Mouse (Mus musculus): Measurements from ENCODE around the gene Agap1.
A peak's percentile ranks its signal among the peaks of the same experiment; 100 is the strongest.

Gene Agap1

DNA sequence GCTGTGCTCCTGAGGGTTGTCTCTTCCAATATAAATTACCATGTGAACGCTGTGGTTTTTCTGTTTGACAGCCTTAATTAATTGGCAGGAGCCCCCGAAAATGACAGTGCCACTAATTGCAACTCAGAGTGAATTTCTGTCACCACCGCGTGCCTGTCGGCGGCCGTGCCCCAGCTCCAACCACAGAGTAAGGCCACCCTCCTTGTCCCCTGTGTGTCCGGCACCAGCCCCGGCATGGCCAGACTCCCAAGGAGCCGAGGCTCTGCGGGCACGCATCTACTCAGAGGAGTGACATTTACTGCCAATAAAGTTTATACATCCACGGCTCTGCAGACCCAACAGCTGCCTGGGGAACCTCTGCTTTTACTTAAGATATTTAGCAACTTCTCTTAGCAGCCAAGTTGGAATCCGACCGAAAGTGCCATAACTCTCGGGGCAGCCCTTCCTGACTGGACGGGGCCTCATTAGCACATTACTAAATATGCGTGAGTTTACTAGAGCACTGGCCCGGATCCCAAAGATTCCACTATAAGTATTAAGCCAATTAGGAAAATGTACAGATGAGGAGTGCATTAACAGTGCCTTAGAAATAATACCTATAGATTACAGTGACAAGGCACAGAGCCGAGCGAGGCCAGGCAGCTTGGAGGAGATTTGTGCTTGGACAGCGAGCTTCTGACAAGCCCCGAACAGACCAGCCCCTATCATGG lies 394.7 kb downstream of the Agap1 start:
- DNase-seq (ENCODE audit: low spot score) = no peak

DNA sequence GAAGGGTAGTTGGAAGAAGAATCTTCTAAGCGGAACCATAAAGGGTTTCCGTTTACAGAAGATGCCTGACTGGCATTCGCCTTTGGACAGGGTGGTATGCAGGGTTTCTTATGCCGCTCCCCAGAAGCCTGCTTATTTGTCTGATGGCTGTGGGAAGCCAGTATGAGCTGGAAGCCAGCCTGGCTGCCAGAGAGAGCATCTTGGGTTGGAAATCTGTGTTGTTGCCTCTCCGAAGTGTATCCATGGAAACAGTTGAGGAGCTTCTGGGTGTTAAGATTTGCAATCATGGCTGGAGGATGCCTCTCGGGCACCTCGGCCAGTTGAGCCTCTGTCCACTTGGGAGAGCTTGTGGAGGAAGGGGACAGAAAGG lies 395.2 kb downstream of the Agap1 start:
- DNase-seq (ENCODE audit: low spot score) = no peak

DNA sequence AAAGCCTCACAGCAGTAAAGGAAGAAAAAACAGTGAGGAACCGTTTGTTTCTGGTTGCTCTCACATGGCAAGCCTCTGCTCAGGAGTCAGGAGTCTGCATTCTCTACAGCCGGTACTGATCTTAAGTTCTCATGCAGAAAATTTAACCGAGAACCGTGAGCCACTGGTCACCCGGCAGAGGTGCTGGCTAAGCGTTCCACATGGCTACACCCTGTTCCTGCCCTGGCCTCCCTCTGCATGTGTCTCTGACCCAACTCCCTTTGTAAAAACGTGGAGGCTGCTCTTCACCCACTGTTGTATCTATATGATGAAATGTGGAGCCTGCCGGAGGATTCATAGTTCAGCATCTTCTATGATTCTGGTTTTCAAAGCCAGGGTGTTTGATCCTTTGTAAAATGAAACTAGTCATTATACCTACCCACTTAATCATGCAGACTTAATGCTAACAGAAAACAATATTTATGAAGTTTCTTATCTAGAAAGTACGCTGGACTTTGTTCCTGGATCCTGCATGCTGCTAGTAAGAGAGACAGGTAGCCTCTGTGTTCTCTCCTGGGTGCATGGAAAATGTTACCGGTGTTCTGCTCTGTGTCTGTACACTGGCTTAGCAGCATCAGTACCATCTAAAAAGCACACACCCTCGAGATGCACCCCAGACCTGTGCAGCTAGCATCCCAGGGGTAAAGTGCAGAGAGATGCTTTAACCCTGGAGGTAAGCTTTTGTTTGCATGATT lies 396.2 kb downstream of the Agap1 start:
- no peak for DNase-seq (ENCODE audit: low spot score)

DNA sequence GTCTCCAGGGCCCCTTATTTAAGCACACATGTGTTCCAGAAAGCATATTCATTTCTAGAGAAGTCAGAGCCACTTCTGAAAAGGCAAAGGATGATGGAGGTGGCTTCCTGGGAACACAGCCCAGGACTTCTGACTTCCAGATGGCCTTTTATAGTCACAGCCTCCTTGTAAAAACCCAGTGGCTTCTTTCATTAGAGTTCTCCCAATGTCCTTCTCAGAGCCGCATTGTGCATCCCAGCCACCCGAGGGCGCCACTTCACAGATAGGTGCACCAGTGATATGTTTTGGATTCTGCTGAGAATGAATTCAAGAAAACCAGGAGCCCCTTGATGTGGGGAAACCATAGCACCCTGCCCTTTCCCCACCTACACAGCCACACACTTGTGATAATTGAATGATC lies 404.6 kb downstream of the Agap1 start:
- DNase-seq (ENCODE audit: low spot score) = peak; percentile 70

DNA sequence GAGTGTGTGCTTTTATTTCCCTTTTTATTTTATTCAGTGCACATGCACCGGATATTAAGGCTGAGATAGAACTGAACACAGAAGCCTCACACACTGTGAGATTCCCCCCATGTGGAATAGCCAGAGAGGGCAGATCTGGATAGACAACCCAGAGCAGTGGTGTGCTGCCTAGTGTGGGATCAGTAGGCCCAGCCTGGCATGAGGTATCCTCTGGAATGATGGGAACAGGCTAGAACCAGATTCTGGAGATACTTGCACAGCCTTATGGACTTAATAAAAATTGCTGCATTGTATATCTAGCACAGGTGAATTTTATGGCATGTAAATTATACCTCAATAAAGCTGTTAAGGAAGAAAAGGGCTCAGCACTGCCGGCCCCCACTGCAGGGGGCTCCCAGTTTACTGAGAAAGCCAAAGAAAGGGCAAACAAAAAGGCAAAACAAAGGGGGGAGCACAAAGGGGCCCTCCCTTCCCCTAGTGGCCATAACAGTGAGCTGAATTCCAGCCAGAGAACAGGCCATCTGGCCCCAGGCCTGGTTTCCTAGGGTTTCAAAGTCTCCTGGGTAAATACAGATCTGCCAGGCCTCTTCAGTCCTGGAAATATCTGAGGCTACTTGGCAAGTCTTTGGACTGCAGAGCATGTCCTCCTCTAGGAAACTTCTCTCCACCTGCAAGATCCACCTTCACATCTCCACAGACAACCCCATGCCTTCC lies 405.6 kb downstream of the Agap1 start:
- DNase-seq (ENCODE audit: low spot score) = no peak

DNA sequence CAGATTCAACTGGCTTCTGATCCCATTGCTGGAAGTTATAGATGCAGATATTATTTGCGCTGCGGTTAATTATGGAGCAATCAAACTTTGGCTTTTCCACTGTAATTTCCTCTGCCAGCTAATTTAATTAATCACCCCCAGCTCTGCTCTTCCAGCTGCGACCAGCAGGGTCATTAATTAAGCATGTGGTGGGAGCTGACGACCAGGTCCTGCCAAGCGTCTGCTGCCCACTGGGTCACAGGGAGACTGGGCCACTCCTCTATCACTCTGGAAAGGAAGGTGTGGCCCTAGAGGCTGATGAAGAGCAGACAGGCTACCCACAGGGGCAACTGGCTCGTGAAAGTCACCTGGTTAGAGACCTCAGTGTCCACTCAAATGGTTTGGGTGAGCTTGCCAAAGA lies 411.2 kb downstream of the Agap1 start:
- no peak for DNase-seq (ENCODE audit: low spot score)

DNA sequence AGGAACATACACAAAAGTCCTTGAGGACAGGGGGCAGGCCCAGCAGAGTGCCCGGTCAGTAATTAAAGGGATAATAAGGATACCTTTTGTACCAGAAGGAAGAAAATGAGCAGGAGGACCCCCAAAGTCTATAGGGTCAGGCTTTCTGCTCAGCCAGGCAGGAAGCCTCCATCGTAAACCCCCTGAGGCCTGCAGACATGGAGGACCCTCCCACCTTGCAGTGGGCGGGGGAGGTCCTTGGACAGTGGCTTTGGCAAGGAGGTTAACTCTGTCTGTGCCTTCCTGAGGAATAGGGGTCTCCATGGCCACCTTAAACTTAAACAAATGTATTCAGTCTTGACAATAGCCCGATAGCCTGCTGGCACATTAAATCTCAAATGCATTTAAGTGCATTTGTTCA lies 413.2 kb downstream of the Agap1 start:
- DNase-seq (ENCODE audit: low spot score) = no peak

DNA sequence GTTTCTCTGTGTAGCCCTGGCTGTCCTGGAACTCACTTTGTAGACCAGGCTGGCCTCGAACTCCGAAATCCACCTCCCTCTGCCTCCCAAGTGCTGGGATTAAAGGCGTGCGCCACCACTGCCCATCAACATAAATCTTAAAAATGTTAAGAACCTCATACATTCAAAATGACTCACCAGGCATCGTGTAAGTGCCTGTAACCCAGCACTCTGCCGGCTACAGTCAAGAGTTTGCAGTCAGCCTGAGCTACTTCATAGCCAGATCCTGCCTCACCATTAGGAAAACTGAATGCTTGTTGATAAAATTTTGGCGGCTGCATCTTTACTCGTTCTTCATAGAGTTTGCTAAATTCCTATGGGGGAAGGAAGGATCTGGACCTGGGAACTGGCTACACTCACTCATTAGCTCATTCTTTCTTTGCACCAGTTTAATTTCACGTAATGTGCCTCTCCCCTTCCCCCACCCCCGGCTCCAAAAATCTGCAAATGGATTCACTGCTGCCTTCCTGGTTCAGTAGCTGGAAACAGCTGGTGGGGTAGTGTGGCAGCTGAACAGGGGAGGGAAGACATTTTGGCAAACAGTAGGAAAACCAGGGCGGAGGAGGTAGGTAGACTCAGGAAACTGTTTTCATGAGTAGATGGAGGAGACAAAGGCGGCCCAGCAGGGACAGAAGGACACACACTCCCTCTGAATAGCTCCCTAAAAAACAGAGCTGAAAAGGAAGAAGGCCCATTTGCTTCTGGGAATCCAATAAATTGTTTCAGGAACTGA lies 415.7 kb downstream of the Agap1 start:
- DNase-seq (ENCODE audit: low spot score) = no peak

DNA sequence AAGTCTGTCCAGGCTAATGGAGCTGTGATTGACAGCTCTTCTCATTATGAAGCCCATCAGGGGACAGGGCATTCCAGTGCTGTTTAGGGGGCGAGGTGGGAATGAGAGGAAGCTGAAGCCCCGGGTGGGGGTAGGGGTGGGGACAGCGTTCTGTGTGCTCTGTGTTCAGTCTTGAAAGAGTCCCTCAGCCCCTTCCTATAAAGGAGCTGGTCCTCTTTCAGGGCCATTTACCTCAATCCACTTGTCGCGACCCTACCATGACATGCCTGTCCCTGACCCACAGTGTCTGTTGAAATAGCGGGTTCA lies 416.3 kb downstream of the Agap1 start:
- no peak for DNase-seq (ENCODE audit: low spot score)

DNA sequence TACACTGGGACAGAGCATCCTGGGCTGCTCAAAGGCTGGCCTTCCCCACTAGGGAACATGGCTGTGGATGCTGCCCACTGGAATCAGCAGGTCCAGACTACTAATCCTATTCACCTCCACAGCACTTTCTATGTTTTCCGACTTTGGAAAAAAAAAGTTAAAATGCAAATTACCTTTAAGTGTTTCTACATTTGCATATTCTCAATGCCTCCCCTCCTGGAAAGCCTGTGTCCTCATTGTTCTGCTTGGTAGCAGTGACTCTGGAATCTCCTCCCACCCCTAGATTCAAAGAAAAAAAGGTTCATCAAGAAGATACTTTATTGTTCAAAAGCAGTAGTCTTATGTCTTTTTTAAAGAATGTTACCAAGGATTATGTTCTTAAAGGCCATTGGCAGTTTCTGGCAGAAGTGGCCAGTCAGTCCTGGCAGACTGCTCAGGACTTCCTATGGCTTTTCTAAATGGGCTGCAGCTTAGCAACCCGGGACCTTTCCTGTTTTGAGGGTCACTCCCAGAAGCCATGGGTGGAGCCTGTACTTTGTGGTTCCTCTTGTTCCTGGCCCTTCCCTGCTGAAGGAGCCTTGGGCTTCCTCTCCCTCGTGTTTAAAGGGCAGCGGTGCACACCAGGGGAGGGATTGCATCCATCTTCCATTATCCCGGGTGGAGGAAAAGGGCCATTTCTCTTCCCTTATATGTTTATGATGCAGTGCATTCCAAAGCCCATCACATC lies 421.9 kb downstream of the Agap1 start:
- no peak for DNase-seq (ENCODE audit: low spot score)

DNA sequence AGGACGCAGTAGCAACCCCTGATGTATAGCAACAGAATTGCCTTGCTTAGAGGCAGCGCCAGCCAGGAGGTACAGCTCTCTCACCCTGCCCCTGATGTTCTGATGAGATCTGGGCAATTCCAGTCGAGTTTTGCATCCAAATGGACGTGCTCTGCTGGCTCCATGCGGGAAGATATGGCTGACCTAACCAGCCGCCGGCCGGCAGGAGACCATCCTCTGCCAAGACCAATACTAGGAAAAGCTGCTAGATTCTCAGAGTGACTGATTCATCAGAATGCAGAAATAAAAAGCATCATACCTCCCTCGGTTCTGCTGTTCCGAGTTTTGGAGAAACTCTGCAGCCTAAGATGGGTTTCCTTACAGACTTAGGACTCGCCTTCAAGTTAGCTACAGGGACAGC lies 423.9 kb downstream of the Agap1 start:
- no peak for DNase-seq (ENCODE audit: low spot score)

DNA sequence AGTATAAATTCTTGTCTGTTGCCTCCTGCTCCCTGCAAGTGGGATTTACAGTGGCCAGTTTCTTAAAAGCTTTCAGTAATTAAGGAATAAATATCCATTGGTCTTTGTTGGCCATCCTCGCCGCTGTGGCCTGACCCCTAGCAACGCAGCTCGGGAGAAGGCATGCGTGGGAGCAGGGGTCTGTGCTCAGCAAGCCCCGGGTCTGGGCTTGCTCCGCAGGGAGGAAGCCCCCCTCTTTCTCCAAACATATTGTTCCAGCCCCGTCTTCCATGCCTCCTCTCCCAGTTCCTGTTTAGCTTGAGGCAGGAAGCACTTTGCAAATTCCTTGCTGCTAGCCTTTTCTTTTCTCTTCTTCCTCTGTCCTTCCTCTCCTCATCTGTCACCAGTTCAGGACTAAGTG lies 425.6 kb downstream of the Agap1 start:
- DNase-seq (ENCODE audit: low spot score) = no peak

DNA sequence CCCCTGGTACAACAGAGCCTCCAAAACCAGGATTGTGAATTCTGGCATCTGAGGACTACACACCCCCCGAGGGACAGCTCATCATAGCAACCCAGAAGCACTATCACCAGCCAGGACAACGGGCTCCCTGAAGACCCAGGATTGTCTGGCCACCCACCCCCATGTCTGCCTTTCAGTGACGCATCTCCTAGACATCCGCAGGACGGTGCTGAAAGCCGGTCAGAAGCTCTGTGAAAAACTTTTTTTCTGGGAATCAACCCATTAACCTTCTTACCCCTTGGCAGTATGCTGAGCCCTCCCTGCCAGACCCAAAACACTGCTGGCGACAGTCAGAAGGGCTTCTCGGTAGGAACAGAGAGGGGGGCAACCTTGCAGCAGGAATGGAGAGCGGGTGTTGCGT lies 426.2 kb downstream of the Agap1 start:
- no peak for DNase-seq (ENCODE audit: low spot score)

DNA sequence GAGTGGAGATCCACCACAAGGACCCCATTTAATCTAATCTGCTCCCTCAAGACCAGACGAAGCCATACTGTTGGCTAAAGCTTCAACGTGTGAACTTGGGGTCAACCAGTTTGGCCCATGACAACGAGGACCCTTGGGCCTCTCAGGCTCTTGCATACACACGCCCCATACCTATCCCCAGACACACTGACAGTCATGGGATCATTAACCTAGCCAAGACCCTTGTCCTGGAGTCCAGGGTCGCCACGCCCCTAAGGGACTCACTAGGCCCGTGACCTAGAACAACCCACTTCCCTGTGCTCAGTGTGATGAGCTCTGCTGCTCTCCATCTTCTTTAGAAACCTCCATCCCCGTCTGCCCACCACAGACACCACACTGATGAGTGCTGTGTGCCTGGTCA lies 429.7 kb downstream of the Agap1 start:
- DNase-seq (ENCODE audit: low spot score) = no peak

DNA sequence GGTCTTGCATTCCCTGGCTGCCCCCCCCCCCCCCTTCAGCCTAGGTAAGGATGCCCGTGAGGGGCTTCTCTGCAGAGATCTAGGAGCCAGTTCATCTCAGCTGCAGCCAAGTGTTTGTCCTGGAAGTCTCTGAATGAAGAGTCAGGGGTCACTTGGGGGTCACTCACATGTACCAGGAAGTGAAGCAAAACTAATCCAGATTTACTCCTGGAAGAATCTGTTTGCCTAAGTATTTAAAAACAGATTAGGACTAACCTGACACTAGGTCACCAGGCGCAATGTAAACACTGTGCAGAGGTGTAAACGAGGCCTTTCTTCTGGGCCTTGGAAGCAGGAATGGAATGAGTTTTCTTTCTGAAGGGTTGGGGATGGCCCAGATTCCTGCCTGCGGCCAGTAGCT lies 431.1 kb downstream of the Agap1 start:
- DNase-seq (ENCODE audit: low spot score) = no peak

DNA sequence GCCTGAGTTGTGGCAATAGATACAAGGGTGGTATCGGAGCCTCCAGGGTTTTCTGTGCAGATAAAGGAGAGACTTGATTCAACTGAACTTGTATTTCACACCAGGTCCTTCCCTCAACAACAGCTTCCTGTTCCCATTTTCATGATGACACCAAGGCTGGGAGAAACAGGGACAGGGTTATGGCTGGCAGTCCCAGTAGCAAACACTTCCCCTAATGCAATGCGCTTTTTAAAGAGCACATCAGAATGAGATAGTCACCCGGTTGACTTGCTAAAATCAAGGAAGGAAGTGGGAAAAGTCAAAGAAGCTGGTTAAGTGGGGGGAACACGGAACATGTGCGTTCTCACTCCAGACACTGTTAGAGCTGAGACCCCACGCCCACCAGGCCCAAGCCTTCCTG lies 436.8 kb downstream of the Agap1 start:
- no peak for DNase-seq (ENCODE audit: low spot score)

DNA sequence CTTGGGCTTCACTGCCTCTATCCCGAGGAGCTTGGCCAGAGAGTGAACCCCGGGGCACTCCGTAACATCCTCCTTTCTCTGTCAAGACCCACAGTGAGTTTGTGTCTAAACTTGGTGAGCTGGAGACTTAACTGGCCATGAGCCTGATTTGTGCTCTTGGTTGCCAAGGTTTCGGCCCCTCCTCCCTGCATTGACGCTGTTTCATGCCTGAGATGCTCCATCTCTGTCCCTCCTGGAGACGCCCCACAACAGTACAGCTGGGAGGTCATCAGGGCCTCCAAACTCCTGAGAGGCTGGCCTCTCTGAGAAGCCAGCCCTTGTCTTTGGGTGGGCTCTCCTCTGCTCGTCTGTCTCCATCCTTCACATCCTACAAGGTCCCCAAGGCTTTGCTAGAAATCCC lies 437.7 kb downstream of the Agap1 start:
- no peak for DNase-seq (ENCODE audit: low spot score)

DNA sequence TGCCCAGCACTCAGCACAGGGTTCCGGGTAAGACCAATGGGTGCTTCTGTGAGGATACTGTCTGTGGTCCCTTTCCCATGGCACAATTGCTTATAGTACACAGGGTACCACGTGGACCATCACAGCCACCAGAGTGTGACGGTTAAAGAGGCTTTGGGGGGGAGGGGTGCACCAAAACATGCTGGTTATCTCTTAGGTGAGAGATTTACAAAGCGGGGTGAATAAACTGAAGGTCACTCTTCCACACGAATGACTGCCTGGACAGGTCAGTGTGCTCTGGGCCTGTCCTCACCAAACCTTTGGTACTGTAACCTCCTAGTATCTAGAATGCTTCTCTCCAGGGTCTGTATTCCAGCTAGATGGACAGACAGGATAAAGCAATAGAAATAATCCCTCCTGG lies 441.2 kb downstream of the Agap1 start:
- DNase-seq (ENCODE audit: low spot score) = no peak

DNA sequence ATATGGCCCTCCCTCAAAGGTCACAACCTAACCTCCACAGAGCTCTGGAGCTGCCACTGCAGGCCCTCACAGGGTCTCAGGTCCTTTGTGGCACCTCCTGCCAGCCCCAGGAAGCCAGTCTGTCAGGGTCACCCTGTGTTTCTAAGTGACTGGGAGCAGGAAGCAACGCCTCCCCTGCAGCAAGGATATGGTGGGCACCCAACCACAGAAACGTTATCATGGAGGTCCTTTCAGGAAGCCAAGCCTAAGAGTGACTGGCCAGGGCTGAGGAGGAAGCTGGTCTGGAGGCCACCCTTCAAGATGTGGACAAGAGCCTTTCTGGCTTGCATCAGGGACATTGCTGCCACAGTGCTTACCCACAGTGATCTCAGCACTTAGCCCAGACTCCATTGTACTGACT lies 444.4 kb downstream of the Agap1 start:
- no peak for DNase-seq (ENCODE audit: low spot score)

DNA sequence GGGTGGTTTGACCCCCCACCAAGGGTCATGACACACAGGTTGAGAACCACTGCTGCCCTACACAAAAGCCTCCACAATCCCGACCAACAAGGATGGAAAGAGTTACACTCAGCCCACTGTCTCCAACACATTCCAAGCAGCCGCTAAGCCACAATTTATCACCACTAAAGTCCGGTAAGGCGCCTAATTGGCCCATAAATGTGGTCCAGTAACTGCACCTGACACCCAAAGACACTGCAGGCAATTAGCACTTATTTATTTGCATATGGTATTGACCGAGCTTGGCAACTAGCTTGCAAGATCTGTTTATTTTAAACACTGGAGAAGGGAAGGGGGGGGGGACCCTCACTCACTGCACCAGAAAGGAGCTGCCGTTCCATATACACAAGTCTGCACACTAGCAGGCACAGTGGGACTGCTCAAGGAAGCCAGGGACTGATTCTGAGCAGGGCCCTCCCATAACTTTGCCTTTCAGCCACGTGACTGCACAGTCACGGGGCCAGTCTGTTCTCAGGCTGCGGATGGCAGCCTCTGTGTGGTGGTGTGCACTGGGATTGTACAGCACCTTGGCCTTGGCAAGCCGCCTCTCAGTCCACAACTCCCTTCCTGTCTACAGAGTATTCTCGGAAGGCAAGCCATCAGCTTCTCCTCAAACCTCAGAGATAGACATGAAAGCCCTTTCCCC lies 445.3 kb downstream of the Agap1 start:
- no peak for DNase-seq (ENCODE audit: low spot score)

DNA sequence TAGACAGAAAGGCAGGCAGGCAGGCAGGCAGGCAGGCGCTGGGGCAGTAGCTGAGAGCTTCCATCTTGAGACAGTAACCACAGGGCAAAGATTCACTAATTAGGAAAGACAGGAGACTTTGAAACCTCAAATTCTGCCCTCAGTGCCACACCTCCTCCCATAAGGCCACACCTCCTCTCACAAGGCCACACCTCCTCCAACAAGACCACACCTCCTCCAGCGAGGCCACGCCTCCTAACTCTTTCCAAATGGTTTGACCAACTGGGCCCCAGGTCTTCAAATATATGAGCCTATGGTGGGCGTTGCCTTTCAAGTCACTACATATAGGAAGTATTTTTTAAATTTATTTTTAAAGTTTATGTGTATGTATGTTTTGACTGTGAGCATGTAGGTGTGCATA lies 446.8 kb downstream of the Agap1 start:
- no peak for DNase-seq (ENCODE audit: low spot score)

DNA sequence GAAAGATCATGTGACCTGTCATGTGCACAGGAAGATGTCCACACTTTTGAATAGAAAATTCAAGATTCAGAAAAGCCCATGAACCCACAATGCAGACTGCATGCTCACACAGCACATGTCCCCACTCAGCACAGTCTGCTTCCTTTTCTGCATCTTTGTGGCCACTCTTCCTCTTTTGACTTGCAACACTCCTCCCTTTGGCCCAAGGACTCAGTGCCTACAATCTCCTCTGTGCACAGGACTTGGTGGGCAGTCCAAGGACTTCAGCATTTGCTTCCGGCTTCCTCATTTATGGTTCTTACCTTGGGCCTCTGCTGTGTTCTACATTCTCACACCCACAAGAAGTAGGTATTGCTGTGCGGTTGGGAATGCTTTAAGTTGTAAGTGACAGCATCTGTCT lies 447.6 kb downstream of the Agap1 start:
- no peak for DNase-seq (ENCODE audit: low spot score)

All from testis, postnatal 10 days (tissue).